In the genomic region with DNA sequence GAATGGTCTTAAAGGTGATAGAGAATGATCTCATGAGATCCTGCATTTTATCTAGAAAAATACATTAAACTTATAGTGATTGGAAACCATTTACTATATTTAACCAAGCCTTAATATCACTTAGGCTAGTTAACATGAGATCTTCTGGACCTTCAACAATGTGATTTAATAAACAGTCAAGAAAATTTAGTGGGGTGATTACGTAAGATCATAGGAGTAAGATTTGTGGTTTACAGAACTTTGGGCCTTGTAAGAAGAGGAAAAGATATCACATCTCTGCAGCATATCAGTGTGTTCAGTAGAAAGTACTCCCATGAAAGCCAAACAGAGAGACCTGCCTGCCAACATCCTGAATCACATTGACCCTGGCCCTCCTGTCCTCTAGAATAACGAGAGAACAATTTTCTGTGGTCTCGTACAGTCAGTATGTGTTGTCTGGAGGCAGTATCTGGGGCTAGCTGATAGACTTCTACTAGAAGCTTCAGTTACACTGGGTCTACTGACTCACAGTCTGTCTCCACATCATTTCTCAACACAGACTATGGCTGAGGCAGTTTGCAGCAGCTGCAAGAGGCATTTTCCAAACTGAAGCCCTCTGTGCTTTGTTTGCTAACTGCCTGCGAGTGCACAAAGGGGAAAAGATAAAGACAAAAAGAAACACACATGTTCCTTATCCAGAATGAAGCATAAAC, we compare ENCODE assay signal across 18 mouse cellular contexts.
DNase-seq lines count a peak whose midpoint lies in the region; ATAC-seq and TF ChIP-seq lines count a peak whose summit lies in the region.
"Had no signal": no experiment of that assay in that cellular context is flagged by ENCODE, and none has a peak within 500 bp of the region (broad histone marks: within the 10 kb centered on the region; RNA-seq: fewer than 3 reads in every experiment).

No protein-coding gene starts in this region.

- H3K9ac ChIP-seq in lung, embryonic 14.5 days = no peak overlapping the region
- no peak overlapping the region for H3K9ac ChIP-seq in forebrain, embryonic 16.5 days (replicated peaks; ENCODE audit: low read depth, low read length)
- H3K9ac ChIP-seq: embryonic facial prominence, embryonic 12.5 days; forebrain, postnatal 0 days; limb, embryonic 15.5 days; liver, embryonic 15.5 days had no signal

- TF ChIP-seq CTCF in lung, embryonic 14.5 days (IDR thresholded peaks at IDR 0.05; ENCODE audit: low read depth) = no peak

- no peak overlapping the region for H3K4me2 ChIP-seq in lung, embryonic 14.5 days
- H3K4me2 ChIP-seq in myocyte (ENCODE audit: low read depth) = peak overlapping the region; percentile 22
- no peak overlapping the region for H3K4me2 ChIP-seq in forebrain, embryonic 16.5 days (ENCODE audit: low read length)
- H3K4me2 ChIP-seq: embryonic facial prominence, embryonic 12.5 days; limb, embryonic 15.5 days; liver, embryonic 15.5 days had no signal

- 41% methylated on average over 4 of the region's 4 CpGs for WGBS in lung, embryonic 14.5 days
- 66% methylated on average over 4 of the region's 4 CpGs for WGBS in forebrain, embryonic 16.5 days

- no peak overlapping the region; the same call in 1 of the 2 replicates for H3K27ac ChIP-seq in lung, embryonic 14.5 days (ENCODE audit: low read depth)
- no peak overlapping the region for H3K27ac ChIP-seq in forebrain, embryonic 16.5 days (ENCODE audit: low read length)
- H3K27ac ChIP-seq: embryonic facial prominence, embryonic 12.5 days; limb, embryonic 15.5 days; liver, embryonic 15.5 days had no signal

- ATAC-seq in lung, embryonic 14.5 days (ENCODE audit: insufficient read depth) = no peak
- ATAC-seq in forebrain, embryonic 16.5 days = no peak
- ATAC-seq: CD4-positive, CD25-positive, alpha-beta regulatory T cell, adult 4 months; forebrain, postnatal 0 days; lung, postnatal 0 days had no signal

- H3K4me3 ChIP-seq in lung, embryonic 14.5 days (ENCODE audit: low read depth, low read length) = no peak overlapping the region
- no peak overlapping the region for H3K4me3 ChIP-seq in myocyte
- no peak overlapping the region for H3K4me3 ChIP-seq in forebrain, embryonic 16.5 days (replicated peaks; ENCODE audit: low read length)
- H3K4me3 ChIP-seq: embryonic facial prominence, embryonic 12.5 days; limb, embryonic 15.5 days; liver, embryonic 15.5 days had no signal

- no peaks in the 10 kb centered on the region for H3K36me3 ChIP-seq in lung, embryonic 14.5 days (ENCODE audit: insufficient read depth)
- no peaks in the 10 kb centered on the region for H3K36me3 ChIP-seq in myocyte (ENCODE audit: control insufficient read depth, insufficient read depth)
- no peaks in the 10 kb centered on the region for H3K36me3 ChIP-seq in forebrain, embryonic 16.5 days (ENCODE audit: control insufficient read depth, insufficient read depth)
- H3K36me3 ChIP-seq: embryonic facial prominence, embryonic 12.5 days; limb, embryonic 15.5 days; liver, embryonic 15.5 days had no signal

- no peaks in the 10 kb centered on the region for H3K9me3 ChIP-seq in lung, embryonic 14.5 days (ENCODE audit: low read depth, low read length)
- H3K9me3 ChIP-seq in forebrain, embryonic 16.5 days (ENCODE audit: control insufficient read depth, low read length) = no peaks in the 10 kb centered on the region
- H3K9me3 ChIP-seq: embryonic facial prominence, embryonic 12.5 days; limb, embryonic 15.5 days; liver, embryonic 15.5 days had no signal

- TF ChIP-seq POLR2A in myocyte (IDR thresholded peaks at IDR 0.05; ENCODE audit: insufficient read length, low read depth) = no peak

- no peaks in the 10 kb centered on the region for H3K79me2 ChIP-seq in myocyte (ENCODE audit: control insufficient read depth, insufficient read depth)

- peak; percentile 20 for DNase-seq in lung, embryonic 14.5 days
- no peak for DNase-seq in lung, postnatal 25 days (ENCODE audit: low spot score)
- peak; percentile 84 for DNase-seq in 416B (ENCODE audit: low read depth)
- DNase-seq in Muller cell, postnatal 12 days (ENCODE audit: inconsistent ontology term) = peak; percentile 71
- DNase-seq in testis, postnatal 14 days (ENCODE audit: low spot score) = no peak
- DNase-seq: cerebellum, adult 8-10 months; forebrain, postnatal 0 days; gastrocnemius, postnatal 10 days; heart, adult 18-20 months; kidney, adult 2 months; kidney, postnatal 36 days had no signal

- no peak overlapping the region for H3ac ChIP-seq in myocyte (ENCODE audit: control insufficient read depth, insufficient read length)

- H3K27me3 ChIP-seq in lung, embryonic 14.5 days (ENCODE audit: insufficient read depth, low read length) = no peaks in the 10 kb centered on the region
- no peaks in the 10 kb centered on the region for H3K27me3 ChIP-seq in myocyte (ENCODE audit: control insufficient read depth, insufficient read depth, insufficient read length)
- no peaks in the 10 kb centered on the region for H3K27me3 ChIP-seq in forebrain, embryonic 16.5 days (replicated peaks; ENCODE audit: control insufficient read depth, insufficient read depth, low read length)
- H3K27me3 ChIP-seq: embryonic facial prominence, embryonic 12.5 days; limb, embryonic 15.5 days; liver, embryonic 15.5 days had no signal

- H3K4me1 ChIP-seq in lung, embryonic 14.5 days (ENCODE audit: insufficient read depth) = no peaks in the 10 kb centered on the region
- H3K4me1 ChIP-seq in forebrain, embryonic 16.5 days (replicated peaks; ENCODE audit: control insufficient read depth, insufficient read depth, low read length) = no peaks in the 10 kb centered on the region
- H3K4me1 ChIP-seq: embryonic facial prominence, embryonic 12.5 days; limb, embryonic 15.5 days; liver, embryonic 15.5 days had no signal

TF ChIP-seq in myocyte, 11 proteins besides CTCF, POLR2A, EP300 and RAD21:
- TF ChIP-seq CEBPB (IDR thresholded peaks at IDR 0.05; ENCODE audit: insufficient read depth, poor library complexity, severe bottlenecking) (peak; percentile 85; the same call in 1 of the 2 replicates), MYOD1 (IDR thresholded peaks at IDR 0.05; ENCODE audit: control insufficient read depth in 1 of 3, insufficient read length in 2 of 3, low read depth in 2 of 3) (peak in 2 of 3 experiments; percentile 56 to 57), TCF12 (IDR thresholded peaks at IDR 0.05; ENCODE audit: insufficient read depth, poor library complexity, severe bottlenecking) (peak; percentile 36), REST (IDR thresholded peaks at IDR 0.05; ENCODE audit: insufficient read depth, insufficient read length) (no peak), E2F4 (IDR thresholded peaks at IDR 0.05; ENCODE audit: insufficient read depth) (no peak)

Comparison
In these comparisons a context has a peak if more than half of its experiments do, and no peak if none do; other contexts are left out.
1. DNase-seq: peak in lung, embryonic 14.5 days (single experiment), 416B (single experiment) and Muller cell, postnatal 12 days (single experiment); none in lung, postnatal 25 days (single experiment) and testis, postnatal 14 days (single experiment).